Mouse (Mus musculus): ENCODE data around the gene Rnft1. TPM values are rescaled to one million over a fixed set of nuclear protein-coding genes. Genes with fewer than 3 reads are reported as not detected.

Gene Rnft1
- polyA plus RNA-seq, 1 experiment from 2014 or later = 61.3 TPM

Other genes with a start within 250 kb of the Rnft1 start
- gene Ints2, start 227.1 kb upstream of the Rnft1 start, polyA plus RNA-seq (2015; fragmentation: Nextera tagmentation; extraction: Ambion mirVana) = 19.3 and 21.6 TPM in 2 replicates
- 7.0 and 9.0 TPM in 2 replicates for gene Med13, start 127.1 kb upstream of the Rnft1 start, polyA plus RNA-seq (2015; fragmentation: Nextera tagmentation; extraction: Ambion mirVana)
- gene Rps6kb1, start 60.1 kb downstream of the Rnft1 start, polyA plus RNA-seq (2015; fragmentation: Nextera tagmentation; extraction: Ambion mirVana) = 54.6 and 63.6 TPM in 2 replicates
- 11.6 and 11.8 TPM in 2 replicates for gene Tubd1, start 60.3 kb downstream of the Rnft1 start, polyA plus RNA-seq (2015; fragmentation: Nextera tagmentation; extraction: Ambion mirVana)
- gene Vmp1, start 199.2 kb downstream of the Rnft1 start, polyA plus RNA-seq (2015; fragmentation: Nextera tagmentation; extraction: Ambion mirVana) = 168 and 176 TPM in 2 replicates
- gene Ptrh2, start 199.3 kb downstream of the Rnft1 start, polyA plus RNA-seq (2015; fragmentation: Nextera tagmentation; extraction: Ambion mirVana) = 31.0 and 33.1 TPM in 2 replicates

Data from intestine, embryonic 15.5 days (tissue).